Mouse (Mus musculus): ENCODE data around the gene Acox3.

Gene Acox3

GRCm38 (mm10) chr5:35582445-35583220 lies at the start of gene Acox3:
Acox3 (plus strand) TSS chr5:35583040.
- DNase-seq (ENCODE audit: low read depth, low spot score) = peak; percentile 91

- DNase-seq (ENCODE audit: low read depth, low spot score) = no peak
These were observed 46.6 kb upstream of the Acox3 start for GRCm38 (mm10) chr5:35536271-35536670.

GRCm38 (mm10) chr5:35537474-35537873 lies 45.4 kb upstream of the Acox3 start:
- no peak for DNase-seq (ENCODE audit: low read depth, low spot score)

- no peak for DNase-seq (ENCODE audit: low read depth, low spot score)
These were observed 44.8 kb upstream of the Acox3 start for GRCm38 (mm10) chr5:35538022-35538421.

- no peak for DNase-seq (ENCODE audit: low read depth, low spot score)
These were observed 43.3 kb upstream of the Acox3 start for GRCm38 (mm10) chr5:35539576-35539975.

GRCm38 (mm10) chr5:35540555-35540954 lies 42.3 kb upstream of the Acox3 start:
- no peak for DNase-seq (ENCODE audit: low read depth, low spot score)

- no peak for DNase-seq (ENCODE audit: low read depth, low spot score)
These were observed 41.6 kb upstream of the Acox3 start for GRCm38 (mm10) chr5:35541059-35541790.

GRCm38 (mm10) chr5:35546127-35546526 lies 36.7 kb upstream of the Acox3 start:
- no peak for DNase-seq (ENCODE audit: low read depth, low spot score)

- DNase-seq (ENCODE audit: low read depth, low spot score) = no peak
These were observed 30.7 kb upstream of the Acox3 start for GRCm38 (mm10) chr5:35551855-35552837.

- DNase-seq (ENCODE audit: low read depth, low spot score) = no peak
These were observed 29.9 kb upstream of the Acox3 start for GRCm38 (mm10) chr5:35552838-35553539.

GRCm38 (mm10) chr5:35556393-35556792 lies 26.4 kb upstream of the Acox3 start:
- DNase-seq (ENCODE audit: low read depth, low spot score) = no peak

GRCm38 (mm10) chr5:35557946-35558621 lies 24.8 kb upstream of the Acox3 start:
- DNase-seq (ENCODE audit: low read depth, low spot score) = no peak

GRCm38 (mm10) chr5:35559447-35559846 lies 23.4 kb upstream of the Acox3 start:
- no peak for DNase-seq (ENCODE audit: low read depth, low spot score)

- no peak for DNase-seq (ENCODE audit: low read depth, low spot score)
These were observed 20.2 kb upstream of the Acox3 start for GRCm38 (mm10) chr5:35562616-35563015.

- DNase-seq (ENCODE audit: low read depth, low spot score) = no peak
These were observed 19.4 kb upstream of the Acox3 start for GRCm38 (mm10) chr5:35563449-35563848.

- no peak for DNase-seq (ENCODE audit: low read depth, low spot score)
These were observed 17.6 kb upstream of the Acox3 start for GRCm38 (mm10) chr5:35565217-35565616.

- DNase-seq (ENCODE audit: low read depth, low spot score) = no peak
These were observed 16.2 kb upstream of the Acox3 start for GRCm38 (mm10) chr5:35566632-35567031.

- no peak for DNase-seq (ENCODE audit: low read depth, low spot score)
These were observed 11.3 kb upstream of the Acox3 start for GRCm38 (mm10) chr5:35571546-35571945.

GRCm38 (mm10) chr5:35574653-35575599 lies 7.9 kb upstream of the Acox3 start, which contains the start of gene Trmt44:
Trmt44 (minus strand) TSS chr5:35575070.
- DNase-seq (ENCODE audit: low read depth, low spot score) = peak; percentile 83
